Mouse (Mus musculus) megakaryocyte-erythroid progenitor cell, adult 5-6 weeks (primary cell): ENCODE data around the gene Ctu2. TPM values are rescaled to one million over a fixed set of nuclear protein-coding genes. Genes with fewer than 3 reads are reported as not detected.

Experiments used
- ATAC-seq: replicated peaks from 2 replicates; pipeline ENCODE4 v1.8.0; 2016; ENCODE audit warnings: mild to moderate bottlenecking, inconsistent platforms; ENCODE audit not compliant: severe bottlenecking, poor library complexity, low FRiP score, low TSS enrichment
- total RNA-seq, 2 experiments: library from RNA; stranded (forward) in 1 of 2; stranded (reverse) in 1 of 2; fragments of 200-1000, 215-1000 nt in 1 of 2; fragments of >200 nt in 1 of 2; fragmentation: Nextera tagmentation in 1 of 2; gene quantifications; 2 replicates each; pipeline ENCODE4 v1.2.3; 2014 to 2017

Gene Ctu2
- total RNA-seq, 2 experiments from 2014 or later: 14.8 to 31.6 TPM

DNA sequence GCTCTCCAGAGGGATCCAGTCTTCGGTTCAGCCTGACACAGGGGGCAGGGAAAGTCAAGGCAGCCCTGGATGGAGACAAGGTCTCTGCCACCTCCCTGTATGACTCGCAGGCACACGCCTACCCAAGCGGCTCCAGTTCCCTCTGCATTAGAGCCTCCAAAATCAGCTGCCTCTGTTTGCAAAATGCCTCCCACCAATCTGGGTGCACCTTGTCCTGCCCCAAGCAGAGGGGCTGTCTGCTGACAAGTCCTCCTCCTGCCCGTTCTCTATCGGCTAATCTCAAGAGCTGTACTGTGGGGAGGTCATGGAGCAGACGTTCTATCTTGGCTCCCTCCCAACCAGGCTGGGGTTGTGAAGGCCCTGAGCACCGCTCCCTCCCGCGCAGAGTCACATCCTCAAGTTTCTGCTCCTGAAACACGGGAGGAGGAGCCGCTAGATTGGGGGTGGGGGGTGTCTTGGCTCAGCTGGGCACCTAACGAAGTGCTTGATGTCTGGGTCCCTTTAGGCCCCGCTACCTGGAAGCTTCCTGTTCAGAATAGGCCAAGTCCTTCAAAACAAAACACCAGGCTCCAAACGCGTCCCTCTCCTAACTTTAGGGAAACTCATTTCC lies 887 bp upstream of the Ctu2 start:
- peak; percentile 60 for ATAC-seq

DNA sequence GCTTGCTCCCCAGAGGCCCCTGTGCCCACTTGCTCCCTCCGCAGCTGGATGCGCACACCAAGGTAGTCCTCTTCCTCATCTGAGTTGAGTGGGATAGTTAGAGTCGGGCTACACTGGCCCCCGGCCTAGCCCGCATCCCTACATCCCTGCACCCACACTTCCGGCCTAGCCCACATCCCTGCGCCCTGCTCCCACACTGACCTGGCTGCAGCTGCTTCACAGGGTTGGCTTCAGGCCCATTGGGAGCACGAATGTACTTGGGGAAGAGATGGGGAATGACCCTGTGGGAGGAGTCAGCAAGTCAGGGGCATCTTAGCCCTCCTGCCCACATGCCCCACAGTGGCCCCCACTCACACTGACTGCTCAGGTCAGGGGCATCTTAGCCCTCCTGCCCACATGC lies 6.5 kb downstream of the Ctu2 start:
- ATAC-seq: no peak

DNA sequence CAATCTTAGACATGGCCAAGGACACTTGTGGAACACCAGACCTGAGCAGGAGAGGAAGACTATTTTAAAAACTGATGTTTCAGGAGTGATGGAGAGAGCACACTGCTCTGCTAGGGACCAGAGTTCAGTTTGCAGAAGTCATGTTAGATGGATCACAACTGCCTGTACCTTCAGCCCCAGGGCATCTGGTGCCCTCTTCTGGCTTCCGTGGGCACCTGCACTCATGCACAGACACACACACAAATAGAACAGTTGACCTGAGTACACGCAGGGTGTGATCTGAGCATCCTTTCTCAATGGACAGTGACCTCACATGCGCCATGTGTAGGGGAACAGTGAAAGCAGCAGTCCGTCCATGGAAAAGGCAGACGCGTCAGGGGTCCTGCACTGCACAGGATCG lies 7.9 kb downstream of the Ctu2 start:
- no peak for ATAC-seq

DNA sequence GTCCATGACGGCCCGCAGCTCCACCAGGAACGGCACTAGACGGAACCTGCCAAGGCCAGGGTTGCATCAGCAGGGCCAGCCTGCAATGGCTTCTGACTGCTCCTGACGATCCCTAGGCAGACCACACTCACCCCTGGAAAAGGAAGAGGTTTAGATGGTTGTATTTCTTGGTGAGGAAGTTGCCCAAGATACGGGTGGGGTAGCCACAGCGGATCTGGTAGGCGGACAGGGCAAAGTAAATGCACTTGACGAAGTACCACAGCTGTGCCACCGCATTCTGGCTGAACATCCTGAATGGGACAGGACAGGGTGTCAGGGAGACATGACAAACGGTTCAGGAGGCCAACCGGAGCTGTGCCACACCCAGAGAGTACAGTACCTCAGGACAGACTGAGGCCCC lies 8.9 kb downstream of the Ctu2 start:
- no peak for ATAC-seq

DNA sequence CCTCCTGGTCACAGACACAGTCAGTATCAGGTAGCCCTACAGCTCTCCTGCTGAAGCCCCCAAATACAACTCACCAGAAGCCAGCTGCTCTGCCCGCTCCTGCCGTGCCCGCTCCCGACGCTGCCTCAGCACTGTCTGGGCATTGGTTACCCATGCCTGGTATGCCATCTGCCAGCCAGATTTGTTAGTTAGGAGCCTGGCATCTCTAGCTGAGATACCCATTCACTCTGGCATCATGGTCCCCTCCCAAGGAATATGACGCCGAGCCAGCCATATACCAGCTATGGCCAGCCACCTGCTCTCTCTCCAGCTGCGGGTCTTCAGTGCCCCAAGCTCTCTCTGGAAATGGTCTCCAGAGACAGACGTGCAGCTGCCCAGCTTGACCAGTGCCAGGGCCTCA lies 12.4 kb downstream of the Ctu2 start:
- ATAC-seq: no peak

DNA sequence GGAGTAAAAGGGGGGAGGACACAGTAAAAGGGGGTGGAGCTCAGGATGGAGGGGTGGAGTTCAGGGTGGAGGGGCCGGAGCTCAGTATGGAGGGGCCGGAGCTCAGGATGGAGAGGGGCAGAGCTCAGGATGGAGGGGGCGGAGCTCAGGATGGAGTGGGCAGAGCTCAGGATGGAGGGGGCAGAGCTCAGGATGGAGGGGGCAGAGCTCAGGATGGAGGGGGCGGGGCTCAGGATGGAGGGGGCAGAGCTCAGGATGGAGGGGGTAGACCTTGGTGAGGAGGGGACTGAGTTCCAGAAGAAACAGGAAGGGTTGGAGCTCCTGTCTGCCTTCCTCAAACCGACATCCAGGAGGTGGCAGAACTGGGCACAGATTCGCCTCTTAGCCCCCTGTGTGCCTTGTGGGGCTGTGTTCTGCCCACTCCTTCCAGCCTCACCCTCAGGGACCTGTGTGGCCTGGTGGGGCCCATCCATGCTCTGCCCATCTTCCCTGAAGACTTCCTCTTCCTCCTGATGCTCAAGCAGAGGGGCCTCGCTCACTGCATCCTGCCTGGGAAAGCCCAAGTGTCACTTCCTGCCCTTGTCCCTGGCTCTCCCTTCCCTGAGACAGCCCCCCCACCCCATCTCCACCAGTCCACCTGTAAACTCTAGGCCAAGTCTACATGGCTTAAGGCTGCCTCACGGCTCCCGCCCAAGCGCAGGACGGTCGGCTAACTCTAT lies 21.2 kb downstream of the Ctu2 start:
- ATAC-seq: no peak

DNA sequence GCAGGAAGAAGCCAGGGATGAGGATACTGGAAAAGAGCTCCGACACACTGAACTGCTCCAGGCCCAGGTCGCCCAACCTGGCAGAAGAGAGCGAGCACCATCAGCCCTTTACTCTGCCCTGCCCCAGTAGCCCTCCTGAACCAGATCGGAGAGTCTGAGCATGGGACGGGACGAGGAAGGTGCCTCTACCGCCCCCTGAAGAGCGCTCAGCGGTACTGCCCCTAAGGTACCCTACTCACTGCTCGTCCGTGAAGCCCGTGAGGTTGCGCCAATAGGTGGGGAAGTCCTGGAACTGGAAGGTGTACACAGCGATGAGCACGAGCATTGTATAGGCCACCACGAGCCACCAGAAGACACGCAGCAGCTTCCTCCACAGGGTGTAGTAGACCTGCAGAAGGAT lies 22.0 kb downstream of the Ctu2 start:
- ATAC-seq: peak; percentile 51

DNA sequence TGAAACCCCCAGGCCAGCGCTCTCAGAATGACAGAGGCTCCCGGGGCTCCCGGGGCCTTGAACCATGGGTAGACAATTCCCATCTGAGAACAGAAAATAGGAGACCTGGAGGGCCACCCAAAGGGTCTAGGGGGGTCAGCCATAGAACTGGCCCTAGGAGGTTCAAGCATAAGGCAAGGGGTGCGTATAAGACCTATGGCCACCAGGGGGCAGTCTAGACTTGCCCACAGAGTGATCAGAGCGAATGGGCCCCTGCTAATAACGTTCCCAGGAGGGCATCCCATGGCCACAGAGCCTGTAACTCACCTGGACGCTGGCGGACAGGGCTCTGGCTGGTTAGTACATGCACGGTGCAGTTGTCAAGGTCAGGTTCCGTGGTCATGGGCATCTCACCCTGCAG lies 24.9 kb downstream of the Ctu2 start:
- ATAC-seq: peak; percentile 64

DNA sequence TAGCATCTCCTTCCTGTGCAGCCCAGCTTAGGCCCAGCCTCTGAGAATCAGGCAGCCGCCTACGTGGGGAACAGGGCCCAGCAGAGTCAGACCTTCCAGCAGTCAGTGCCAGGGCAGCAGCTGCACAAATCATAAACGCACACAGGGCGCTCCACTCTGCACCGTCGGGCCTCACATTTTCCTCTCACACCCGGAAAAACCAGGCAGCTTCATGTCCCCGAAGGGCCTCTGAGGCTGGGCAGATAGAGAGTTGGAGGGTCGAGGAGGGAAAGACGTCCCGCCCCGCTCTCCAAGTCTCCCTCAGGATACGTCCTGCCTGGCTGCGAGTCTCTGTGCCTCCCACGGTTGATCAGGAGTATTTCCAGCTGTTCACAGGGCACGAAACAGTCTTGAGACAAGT lies 35.6 kb downstream of the Ctu2 start:
- no peak for ATAC-seq

DNA sequence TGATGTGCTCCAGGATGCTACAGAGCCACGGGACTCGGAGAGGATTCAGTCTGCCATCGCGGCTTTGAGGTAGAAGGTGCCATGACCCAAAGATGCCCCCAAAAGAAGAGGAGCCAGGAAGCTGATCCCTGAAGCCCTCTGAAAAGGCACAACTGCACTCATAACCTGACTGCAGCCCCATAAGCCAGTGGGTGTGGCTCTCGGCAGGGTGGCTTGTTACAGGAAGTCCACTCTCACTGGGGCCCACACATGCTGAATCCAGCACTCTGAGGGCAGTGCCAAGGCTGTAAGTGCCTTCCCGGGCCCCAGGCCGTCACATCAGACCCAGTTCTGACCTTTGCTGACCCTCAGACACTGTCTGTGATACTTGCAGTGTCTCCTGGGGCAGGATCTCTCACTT lies 36.4 kb downstream of the Ctu2 start:
- ATAC-seq: no peak

DNA sequence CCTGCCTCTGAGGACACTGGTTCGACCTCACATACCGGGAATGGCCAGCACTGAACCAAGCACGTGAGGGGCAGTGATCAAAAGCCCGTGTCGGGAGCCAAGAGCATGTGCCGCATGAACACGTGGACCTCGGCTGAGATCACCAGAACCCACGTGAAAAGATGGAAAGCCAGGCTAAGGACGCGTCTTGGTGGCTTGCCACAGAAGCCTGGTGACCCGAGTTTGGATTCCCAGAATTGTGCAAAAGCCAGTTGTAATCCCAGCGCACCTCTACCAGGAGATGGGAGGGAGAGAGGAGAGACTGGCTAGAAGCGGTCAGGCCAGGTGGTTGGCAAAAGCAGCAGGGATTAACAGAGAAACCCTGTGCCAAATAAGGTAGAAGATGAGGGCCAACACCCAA lies 39.8 kb downstream of the Ctu2 start:
- no peak for ATAC-seq

DNA sequence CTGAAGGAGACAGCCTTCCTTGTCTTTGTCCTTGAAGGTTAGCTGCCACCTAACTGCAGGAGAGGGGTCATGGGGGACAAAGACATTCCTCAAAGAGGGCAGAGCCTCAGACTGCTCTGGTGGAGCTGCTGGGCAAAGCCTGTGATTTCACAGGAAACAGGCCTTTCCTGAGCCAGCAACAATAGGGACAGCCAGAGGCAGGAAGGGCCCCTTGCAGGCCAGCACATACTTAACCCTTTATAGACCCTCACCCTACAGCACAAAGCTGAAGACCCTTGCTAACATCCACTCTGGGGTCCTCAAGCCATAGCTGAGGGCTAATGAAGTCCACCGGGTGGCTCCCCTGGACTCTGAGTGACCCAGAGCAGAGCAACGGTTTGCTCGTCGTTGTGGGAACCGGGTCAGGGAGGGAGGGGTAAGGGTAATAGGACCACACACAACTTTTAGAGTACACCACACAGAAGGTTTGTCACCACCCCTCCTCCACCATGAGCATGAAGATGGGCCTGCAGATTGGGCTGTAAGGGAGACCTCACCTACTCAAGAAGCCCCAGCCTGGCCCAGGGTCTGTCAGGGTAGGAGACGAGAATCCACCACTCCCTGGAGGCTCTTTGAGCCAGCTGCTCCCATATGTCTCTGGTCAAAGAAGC lies 41.7 kb downstream of the Ctu2 start:
- ATAC-seq: no peak

DNA sequence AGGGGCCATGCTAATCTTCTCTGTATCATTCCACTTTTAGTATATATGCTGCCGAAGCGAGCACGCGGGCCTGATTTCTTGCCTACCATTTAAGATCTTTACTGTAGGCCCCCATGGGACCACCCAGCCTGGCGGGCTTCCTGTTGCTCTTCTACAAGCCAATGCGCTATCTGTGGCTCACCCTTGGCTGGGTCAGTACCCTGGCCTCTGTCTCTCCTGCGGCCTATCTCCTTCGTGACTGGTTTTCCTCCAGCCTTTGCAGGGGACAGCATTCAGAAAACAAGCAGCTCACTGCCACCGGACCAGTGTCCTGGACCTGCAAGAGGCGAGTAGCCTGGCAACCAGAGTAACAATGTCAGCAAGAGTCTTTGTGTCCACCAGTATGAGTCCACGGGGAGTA lies 44.7 kb downstream of the Ctu2 start:
- no peak for ATAC-seq

DNA sequence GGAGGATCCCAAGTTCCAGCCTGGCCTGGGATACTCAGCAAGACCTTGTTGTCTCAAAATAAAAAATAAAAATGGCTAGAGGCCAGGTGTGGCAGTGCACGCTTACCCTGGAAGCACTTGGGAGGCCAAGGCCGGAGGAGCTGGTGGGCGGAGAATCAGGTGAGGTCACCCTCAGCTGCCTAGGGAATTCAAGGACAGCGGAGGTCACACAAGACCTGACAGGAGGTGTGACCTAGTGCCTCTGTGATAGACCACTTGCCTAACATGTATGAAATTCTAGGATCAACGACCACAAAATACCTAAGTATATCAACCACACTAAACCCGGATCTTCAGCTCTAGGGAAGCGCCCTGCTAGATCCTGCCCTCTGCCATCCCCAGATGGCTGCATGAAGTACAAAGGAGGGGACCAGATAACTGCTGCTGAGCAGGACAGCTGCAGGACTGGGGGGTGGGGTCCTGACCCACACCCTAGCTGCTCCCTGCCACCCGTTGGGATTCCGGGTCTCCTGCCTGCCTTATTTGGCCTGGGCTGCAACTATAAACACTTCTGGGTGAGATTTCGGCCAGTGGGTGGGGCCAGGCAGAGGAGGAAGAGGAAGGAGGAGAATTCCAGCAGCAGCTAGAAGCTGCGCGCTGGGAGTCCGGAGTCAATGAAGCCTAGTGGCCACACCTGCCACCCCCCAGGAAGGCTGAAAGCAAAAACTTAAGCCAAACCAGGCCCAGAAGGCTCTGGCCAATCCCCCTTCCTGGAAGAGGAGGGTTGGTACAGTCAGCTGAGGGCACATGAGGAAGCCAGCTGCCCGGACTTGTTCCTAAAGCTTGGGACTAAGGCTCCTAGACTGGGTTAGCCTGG lies 47.1 kb downstream of the Ctu2 start:
- ATAC-seq: 0 out of 2 replicates have a peak, but pooled peaks have one; percentile 9

DNA sequence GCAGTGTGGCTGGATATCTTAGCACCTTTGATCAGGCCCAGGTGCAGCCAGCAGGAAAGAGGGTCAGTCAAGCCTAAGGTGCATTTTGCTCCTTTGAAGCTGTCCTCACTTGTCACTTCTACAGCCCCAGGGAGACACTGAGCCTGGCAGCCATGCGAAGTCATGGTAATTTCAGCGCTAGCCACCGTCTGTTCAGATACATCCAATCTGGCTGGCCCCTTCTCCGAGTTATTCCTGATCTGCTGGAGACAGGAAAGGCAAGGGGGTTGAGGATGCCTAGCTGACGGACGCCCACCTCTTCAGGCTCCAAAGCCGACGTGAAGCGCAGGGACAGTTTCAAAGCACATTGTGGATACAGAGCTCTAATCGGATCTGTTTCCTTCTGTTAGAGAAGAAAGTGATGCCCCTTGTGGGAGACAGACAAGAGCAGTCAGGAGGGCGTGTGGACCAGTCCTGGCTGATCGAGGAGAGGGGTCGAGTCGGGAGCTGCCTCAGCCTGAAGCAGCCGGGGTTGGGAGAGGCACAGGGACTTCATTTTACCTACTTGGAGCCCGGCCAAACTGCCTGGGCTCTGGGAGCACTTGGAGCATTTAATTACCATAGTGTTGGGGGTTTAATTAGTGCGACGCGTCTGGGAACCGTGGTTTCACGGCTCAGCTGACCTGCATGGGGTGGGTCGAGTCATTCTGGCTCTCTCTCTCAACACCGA lies 47.9 kb downstream of the Ctu2 start:
- no peak for ATAC-seq

DNA sequence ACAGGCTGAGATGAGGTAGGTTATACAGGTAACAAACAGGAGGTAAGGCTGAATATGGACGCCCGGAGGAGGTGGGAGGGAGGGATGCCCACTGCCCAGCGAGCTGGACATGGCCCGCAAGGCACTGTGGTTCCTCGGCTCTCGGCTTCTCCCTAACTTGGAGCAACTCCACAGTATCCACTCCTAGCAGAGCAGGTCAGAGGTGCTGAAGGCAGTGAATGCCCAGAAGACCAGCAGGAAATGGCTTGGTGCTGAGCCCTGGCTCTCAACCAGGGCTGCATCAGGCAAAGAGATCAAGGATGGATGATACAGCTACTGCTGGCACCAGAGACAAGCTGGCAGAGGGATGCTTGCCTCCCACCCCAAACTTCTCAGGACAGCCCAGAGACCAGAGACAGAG lies 48.6 kb downstream of the Ctu2 start:
- no peak for ATAC-seq

DNA sequence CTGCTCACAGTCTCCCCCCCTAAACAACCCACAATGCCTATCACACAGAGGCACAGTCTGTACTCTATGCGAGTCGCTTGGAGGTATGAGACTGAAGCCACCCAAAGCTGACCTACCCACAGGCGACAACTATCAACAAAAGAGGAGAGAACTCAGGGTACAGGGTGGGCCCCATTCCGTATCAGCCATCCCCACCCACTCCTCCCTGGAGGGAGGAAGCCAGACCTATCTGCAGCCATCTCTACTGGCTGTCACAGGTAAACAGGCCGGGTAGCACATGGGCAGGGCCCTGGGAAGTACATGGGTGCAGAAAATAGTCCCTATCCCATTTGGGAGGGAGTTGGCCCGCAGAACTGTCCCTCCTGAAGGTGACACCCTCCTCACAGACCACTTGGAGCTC lies 49.1 kb downstream of the Ctu2 start:
- peak; percentile 50 for ATAC-seq

DNA sequence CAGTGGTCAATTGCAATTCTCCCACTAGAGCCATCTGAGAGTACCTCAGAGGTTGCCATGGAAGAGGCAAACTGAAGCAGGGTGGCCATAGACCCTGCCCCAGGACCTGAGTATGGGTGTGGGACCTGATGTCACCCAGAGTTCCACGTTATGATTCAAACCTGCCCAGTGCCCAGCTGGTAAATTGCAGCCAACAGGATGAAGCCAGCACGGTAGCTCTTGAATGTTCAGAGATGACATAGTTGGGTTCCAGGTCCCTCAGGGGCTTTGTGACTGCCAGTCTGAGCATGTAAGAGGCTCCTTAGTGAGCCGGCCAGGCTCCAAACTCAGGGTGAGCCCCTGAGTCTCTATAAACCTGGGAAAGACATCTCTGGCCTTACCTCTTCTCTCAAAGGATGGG lies 50.1 kb downstream of the Ctu2 start:
- ATAC-seq: no peak

DNA sequence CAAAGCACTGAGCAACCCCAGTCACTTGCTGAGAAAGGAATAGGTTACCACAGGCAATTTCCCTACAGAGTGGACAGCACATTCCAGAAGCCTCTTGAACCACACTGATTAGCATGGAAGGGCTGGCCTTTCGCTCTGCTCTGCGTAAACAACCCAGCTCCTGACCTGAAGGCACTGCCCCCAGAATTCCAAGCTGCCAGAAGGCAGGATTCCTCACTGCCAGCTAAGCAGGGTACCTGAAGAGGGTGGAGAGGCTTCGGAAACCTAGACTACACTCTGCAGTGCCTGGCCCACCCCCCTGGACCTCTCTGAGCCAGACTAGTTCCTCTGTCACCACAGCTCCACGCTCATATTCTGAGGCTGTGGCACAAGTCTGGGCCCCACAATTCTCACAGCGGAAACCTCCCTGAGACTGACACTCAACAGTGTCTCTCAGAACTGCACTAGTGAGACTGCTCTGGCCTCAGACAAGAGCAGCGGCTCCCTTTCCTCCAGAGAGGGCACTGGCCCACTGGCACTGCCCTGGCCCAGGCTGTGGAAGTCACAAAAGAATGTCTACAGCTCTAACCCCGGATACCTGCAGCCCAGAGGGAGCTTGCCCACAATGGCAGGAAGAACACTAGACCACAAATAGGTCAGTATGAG lies 50.7 kb downstream of the Ctu2 start:
- no peak for ATAC-seq
